Mouse (Mus musculus) right cerebral cortex, postnatal 25 days (tissue): ENCODE results near the gene Cfap44.

ENCODE experiments used
- DNase-seq: peaks from one replicate; pipeline ENCODE4 v3.0.0; 2022

Cfap44 gene

DNA sequence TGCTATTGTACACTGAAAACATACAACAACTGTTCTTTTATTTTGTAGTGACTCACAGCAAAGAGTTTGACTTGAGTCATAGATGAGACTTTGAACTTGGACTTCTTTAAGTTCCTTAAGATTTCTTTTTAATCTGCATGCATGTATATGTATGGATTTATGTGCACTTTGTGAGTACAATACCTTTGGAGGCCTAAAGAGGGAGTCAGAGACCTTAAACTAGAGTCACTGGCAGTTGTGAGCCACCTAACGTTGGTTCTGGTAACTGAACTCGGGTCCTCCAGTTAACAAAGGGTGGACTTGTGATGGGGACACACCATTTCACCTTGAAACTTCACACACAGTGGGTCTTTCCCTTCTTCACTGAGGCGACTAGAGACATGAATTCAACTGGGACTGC, 103.9 kb downstream of the Cfap44 start:
- DNase-seq: no peak

DNA sequence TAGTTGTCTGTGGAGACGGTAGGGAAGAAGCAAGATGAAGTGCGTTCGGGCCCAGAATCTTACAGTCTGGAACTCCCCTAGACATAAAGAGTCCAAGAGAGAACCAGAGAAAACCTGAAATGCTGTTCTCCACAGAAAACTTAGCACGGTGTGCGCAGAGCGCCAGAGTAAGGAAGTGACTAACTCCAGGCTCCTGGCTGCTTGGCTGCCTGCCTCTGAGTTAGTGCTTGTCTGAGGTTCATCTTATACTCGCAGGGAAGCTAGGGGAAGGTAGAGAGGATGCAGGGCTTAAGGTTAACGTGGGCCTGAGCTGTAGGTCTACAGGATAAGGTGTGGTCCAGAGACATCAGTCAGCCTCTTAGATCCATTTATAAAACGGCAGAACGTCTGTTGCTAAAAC, 107.2 kb downstream of the Cfap44 start:
- no peak for DNase-seq

DNA sequence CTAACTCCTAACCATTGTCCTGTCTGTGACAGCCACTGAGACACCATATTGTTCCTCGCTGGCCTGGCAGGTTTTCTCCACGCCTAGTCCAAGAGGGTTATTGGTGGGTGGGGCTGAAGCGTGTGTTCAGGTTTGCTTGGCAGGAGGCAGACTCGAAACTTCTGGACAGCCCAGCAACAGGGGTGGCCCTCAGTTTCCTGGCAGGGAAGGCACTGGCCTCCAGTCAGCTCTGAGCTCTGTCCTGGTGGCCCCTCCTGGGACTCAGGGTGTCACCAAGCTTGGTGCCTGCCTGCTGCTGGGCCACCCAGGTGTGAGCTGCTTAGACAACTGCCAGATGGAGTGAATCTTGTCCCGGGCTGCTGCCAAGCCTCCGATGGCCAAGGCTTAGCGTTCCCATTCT, 107.7 kb downstream of the Cfap44 start:
- no peak for DNase-seq

DNA sequence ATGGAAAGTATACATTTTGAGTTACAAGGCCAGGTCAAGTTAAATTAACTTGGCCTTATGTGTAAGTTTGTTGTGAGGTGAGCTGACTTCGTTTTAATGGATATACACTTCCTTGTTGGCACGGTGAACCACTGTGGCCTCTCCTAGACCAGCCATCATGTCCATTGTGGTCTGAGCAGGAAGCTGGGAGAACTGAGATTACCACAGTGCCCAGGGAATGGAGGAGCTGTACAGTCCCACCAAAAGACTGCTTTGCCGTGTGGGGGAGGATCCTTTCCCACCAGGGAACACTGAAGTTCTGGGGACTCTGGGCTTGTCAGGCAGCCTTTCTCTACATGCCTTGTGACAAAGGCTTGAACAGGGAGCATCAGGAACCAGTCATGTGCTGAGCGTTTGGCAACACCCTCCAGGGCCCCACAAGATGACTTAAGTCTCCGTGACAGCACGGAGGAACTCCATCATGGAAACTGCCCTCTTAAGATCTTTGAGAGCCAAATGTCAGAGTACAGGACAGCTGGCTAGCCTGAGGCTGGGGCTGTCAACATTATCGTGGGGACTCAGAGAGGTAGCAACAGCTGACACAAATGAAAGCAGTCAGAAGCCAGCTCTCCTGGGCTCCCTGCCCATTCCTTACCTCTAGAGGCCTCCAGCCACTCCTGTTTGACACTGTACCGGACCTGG, 108.4 kb downstream of the Cfap44 start:
- DNase-seq: no peak

DNA sequence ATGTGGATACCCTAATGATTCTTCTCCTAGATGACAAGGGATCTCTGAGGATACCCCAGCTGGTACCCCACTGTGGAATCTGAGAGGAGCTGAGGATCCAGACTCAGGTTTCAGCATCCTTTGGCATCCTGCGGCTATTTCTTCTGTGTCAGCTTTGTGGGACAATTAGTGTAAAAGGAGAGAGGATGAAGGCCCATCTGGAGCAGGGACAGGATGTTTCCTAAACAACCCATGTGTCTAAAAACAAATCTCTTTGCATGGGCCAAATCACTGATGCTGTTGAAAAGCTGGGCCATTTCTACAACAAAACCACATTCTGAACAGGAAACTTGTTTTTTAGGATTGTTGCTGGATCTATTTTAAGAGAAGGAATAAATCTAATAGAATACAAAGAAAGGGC, 110.6 kb downstream of the Cfap44 start:
- DNase-seq: no peak

DNA sequence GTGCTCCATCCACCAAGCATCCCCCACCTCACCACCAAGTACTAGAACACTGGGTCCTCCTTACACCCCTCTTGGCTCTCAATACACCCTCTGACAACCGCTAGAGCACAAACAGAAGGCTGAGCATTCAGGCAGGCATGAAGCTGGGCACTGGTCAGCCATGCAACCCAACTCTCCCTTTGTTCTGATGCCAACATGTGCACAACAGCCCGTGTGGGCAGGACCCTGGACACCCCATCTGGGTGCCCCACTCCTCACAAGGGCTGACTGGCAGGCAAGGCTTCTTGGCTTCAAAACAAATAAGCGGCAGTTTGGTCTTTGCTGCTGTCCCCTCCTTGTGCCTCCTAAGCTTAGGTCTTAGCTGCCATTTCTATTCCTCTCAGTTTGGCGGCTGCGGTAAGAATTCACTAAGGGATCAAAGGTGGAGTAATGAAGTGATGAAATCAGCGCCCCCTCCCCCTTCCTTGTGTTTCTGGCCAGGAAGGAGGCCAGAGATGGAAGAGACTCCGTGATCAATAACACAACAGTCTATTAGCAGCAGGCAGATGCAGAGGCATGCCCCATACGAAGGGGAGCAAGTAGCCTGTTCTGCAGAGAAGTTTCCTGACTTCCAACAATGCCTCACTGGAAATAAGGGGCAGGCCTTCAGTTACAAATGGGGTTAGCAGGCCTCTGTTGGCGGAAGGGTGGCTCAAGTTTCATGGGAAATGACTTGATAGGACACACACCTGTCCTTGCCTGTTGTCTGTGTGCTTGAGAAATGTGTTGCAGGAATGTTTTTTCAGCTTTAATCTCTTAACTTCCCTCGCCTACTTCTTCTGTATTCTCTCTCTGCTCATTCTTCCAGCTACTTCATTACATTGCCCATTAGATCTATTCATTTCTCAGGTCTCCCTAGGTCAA, 112.7 kb downstream of the Cfap44 start:
- DNase-seq: no peak

DNA sequence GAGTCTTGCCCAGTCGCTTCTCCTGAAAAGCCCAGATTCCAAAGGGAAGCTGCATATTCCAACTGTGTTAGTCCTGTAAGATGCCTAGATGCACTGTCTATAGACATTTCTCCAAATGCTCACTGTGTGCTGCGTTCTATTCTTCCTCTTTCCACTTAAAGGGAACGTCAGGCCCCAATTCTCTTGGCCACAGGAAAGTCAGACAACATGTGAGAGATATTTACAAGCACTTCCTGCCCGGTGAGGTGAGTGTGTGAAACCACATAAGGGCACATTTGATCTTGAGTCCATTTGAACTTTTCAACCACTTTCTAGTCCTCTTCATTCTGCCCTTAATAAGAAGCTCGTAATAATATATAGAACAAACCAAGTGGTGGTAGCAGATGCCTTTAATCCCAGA, 113.4 kb downstream of the Cfap44 start:
- no peak for DNase-seq

DNA sequence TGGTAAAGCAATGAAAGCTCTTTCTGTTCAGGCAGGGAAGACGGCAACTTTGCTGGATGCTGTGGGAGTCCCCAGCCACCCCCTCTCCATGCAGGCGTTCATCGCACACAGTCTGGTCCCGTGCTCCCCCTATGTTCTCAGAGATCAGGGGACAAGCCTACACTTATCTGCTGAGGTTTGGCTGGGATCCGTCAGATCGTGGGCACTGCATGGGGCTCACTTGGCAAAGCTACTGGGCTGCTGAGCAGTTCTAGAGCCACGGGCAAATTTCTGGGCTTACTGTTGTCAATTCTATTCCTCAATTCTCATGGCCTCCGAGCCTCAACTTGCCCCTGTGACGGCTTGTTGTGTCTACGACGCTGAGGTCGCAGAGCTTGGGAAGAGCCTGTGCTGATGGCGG, 114.2 kb downstream of the Cfap44 start:
- peak; percentile 17 for DNase-seq

DNA sequence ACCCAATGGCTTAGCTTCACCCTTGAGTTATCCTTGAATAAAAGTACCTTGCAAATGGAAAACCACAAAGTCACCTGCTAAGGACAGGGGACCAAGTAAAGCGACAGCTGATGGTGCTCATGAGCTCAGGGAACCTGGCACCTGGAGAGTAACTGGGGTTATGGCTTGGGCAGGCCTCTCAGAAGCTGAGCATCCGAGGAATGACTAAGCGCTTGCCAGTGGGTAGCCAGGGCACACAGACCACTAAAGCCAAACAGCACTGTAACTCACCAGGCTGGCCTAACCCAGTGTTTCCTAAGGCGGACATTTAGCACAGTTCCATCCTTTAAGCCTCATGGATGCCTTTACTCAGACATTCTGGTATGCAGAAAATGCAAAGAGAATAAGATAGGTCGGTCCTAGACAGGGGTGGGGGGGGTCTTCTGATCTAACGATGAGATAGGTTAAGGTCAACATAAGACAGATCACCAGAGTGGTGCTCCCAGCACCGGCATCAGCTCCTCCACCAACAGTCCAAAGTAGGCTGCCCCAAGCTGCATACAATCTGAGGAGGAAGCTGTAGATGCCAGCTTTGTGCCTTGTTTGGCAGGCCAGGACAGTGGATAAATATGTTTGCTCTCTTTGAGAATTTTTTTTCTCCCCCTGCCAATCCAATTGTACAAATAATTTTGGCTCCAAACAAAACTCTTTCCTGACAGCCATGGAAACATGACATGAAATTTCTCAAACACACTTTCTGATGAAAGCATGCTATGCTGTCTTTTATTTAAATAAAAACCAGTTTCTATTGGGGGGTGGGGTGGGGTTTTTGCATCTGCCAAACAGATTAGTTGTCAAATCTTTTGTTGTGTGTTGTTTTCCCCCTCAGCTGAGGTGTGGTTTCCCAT, 115.1 kb downstream of the Cfap44 start:
- no peak for DNase-seq

DNA sequence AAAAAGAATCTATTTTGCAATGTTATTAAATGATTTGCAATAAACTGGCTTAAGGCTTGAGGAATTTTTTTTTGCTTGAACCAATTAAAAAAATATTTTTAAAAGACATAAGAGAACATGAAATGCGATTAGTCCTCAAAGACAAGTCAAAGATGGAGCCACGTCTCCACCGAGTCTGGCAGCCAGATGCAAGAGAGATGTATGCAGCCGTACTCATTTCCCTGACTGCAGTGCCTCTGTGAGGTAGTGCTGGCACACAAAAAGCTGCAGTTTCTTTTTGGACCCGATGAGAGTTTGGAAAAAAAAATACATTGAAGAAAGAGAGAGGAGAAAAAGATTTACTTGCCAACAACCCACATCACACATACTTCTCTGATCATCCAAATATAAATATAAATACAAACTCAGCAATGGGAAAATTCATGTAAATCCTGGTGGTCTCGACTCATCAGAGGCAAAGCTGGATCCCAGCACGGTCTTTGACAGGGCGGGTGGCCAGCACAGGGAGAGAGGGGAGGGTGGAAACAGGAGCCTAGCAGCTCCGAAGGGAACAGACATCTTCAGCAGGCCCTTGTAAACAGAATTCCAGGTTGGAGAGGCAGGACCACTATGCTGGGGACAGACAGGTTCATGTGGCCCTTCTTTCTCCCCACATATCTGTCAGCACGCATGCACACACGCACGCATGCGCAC, 116.1 kb downstream of the Cfap44 start:
- peak; percentile 15 for DNase-seq

DNA sequence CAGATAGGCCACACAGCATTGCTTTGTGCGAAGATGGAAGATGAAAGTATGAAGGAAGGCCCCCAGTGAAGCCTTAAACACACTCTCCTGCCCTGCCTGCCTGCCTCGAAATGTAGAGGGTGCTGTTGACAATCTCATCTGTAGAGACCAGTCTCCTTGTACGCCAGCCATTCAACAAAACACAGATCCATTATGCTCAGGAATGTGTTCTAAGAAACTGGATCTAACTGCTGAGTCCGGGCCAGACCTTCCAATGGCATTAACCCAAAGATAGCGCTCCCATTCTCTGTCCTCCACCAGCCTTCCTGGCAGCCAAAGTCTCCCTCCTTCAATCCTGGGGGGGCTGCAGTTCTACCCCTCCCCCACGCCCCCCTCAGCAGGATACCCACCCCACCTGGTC, 121.9 kb downstream of the Cfap44 start:
- no peak for DNase-seq

DNA sequence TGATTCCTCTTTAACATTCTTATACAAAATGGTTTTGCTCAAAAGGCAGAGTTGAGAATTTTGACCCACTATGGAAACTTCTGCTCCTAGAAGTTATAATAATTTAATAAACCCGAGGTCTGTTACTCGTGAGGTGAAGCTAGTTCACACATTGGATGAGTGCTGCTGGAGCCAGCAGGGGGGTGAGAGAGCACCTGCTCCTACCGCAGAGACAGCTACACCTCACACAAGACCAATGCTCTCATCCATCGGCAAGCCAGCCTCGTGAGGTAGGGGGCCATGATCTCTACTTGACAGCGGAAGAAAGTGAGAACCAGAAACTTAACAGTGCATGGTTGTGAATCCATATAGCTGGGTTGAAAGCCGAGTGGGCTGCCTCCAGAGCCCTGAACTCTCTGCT, 129.0 kb downstream of the Cfap44 start:
- no peak for DNase-seq

DNA sequence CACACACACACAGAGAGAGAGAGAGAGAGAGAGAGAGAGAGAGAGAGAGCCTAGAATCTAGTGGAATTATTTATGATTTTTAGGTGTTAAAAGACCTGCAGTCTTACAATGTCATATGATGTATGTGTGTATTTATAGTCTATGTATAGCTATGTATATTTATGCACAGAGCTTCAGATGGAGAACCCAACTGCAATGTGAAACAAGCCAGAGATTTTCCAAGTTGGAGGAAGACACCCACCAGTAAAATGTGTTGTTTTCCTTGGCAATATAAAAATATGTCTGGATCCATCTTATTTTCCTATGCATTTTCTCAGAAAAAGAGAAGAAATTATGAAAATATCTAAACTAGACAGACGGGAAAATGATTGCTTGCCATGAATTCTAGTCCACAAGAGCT, 131.4 kb downstream of the Cfap44 start:
- DNase-seq: no peak

DNA sequence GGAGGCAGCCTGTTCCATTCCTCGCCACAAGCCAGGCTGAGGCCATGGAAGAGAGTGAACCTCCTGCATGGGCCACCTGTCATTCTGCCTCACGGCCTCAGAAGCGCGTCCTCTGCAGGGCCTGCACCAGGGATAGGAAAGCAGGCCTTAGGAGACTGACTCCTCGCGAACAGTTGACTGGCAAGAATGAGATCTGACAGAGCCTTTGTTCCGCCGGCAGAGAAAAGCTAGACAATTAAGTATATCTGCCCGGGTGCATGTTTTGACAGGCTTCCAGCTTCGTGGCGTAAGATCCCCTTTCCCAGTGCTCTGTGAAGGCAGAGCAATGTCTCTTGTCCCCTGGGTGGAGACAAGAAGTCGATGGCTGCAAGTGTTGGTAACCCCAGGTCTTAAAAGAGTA, 132.1 kb downstream of the Cfap44 start:
- no peak for DNase-seq

DNA sequence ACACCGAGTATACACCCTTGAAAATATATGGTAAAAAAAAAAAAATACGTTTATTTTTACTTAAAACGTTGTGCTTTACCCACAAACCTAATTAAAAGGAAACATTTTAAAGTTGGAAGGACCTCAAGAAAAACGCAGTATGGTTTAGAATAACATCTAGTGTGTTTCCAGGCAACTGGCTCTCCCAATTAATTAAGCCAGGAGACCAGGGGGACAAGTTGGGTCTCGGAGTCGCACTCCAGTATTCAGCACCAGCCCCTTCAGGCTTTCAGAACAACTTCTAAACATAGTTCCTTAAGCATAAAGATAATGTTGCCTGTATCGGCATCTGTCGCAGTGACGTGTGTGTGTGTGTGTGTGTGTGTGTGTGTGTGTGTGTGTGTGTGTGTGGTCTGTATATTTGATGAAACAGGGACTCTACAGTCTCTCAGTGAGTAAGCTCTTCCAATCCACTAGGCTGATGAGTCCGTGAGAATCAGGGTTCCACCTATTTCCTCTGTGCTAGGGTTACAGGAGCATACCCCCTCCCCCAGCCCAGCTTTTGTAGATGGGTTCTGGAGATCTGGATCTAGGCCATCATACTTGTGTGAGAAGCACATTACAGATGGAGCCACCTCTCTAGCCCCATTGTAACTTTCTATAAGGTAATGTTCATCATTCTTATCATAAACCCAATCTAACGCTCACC, 132.8 kb downstream of the Cfap44 start:
- no peak for DNase-seq

DNA sequence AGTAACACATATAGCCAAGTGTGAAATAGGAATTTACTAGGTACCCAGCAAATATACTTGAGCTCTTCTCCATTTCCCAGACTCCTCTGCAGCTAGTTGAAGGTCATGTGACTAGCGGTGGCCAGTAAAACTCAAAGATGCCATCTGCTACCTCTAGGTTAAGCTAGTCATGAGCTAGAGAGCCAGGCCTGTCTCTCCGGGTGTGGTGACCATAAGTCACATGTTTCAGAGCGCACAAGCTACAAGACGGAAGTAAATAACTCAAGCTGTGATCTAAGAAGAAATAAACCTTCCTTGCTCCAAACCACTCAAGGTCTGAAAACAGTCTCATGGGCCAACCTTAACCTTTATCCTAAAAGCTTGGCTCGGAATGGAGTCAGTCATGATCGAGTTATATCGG, 134.4 kb downstream of the Cfap44 start:
- DNase-seq: no peak

DNA sequence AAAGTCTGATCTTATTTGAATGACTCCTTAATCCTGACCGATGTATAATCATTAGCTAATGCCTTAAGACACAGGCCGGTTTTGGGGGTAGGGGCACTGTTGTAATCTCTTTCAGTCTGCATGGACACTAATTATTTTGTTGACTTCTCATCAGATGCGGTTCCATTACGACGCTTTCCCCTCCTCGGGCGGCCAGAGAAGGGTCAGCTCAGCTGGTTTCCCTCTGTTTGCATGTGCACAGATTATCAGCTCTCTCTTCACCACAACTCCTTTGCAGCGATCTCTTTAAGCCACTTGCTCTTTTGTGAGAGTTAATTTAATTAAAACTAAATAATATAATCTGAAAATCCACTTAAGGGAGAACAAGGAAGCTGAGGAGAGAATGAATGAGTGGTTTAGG, 135.1 kb downstream of the Cfap44 start:
- no peak for DNase-seq

DNA sequence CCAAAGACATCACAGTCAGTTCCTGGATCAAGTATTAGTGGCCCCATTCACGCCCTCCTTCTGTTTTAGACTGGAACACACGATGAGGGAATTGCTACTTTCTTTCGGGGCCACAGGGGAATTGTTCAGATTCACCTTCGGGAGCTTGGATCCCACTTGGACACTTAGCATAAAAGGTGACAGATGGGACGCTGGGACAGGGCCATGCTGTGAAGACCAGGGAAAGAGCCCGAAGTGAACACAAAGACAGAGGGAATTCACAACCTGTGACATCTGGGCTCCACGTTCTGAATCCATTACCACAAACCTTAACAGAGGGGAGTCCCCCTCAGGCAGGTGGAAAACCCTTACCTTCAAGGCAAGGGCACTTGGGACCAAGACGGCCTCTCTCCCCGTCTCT, 135.6 kb downstream of the Cfap44 start:
- no peak for DNase-seq

DNA sequence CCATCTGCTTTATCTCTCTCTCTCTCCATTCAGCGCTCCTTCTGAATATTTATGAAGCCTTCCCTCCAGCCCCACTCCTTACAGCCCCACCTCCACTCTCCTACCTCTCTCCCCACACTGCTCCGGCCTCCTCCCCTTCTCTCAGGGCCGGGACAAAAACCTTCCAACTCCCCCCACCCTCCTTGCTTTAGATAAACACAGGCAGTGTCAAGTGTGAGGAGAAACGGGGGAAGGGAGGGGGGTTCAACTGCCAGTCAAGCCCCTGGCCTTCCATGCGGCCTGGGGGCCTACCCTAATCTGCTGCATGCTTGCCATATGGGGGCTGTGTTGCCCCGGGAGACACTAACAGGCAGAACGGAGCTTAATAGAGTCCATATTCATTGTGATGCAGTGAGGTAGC, 136.2 kb downstream of the Cfap44 start:
- no peak for DNase-seq

DNA sequence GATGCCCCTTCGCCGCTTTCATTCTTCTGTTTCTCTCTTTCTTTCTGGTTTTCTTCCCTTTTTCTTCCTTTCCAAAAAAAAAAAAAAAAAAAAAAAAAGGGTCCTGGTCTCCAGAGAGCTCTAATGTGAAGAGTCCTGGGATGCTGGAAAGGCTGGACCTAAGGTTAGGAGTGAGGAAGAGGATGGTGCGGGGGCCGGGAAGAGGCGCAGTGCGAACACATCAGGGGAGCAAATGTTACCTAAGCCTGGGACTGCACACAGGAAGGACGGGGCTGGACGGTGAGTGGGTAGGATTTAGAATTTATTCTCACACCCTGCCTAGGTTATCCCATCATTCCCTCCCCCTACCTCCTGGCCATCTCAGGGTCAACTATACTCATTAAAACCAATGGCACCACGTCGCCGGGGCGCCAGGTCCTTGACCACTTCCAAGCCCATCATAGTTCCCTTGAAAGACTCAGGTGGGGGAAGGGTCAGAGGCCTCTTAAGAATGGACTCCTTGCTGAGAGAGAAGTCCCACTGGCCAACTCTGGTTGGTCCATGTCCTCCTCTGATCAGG, 136.7 kb downstream of the Cfap44 start:
- no peak for DNase-seq
